Mouse (Mus musculus): ENCODE results near the gene Negr1.

- no peak for TF ChIP-seq CTCF (conservative IDR thresholded peaks at IDR 0.05; ENCODE audit: low read length)
- TF ChIP-seq POU5F1 (IDR thresholded peaks at IDR 0.05; ENCODE audit: borderline replicate concordance, low read length), result no peak
Measured at GRCm38 (mm10) chr3:156955094-156955493, 393.5 kb downstream of the Negr1 start.
